Mouse (Mus musculus) heart, adult 2 months (tissue): ENCODE measurements at regions not wholly inside any gene's neighbourhood (a gene's known extent, or its start where the extent isn't known, plus 50 kb on each side); places are given as distances from the start of the nearest gene placed in this dataset.

Experiments used
- CTCF ChIP-seq: fragments of 200-600 bp; IDR thresholded peaks from 2 replicates; pipeline ENCODE4 v1.8.1; 2022; ENCODE audit warnings: antibody characterized with exemption, mild to moderate bottlenecking, moderate library complexity
- EP300 ChIP-seq: fragments of 200-500 bp; IDR thresholded peaks from 2 replicates; pipeline ENCODE4 v1.6.1; 2011; ENCODE audit warnings: low read depth, low read length, control low read depth; ENCODE audit not compliant: insufficient read depth

GRCm38 (mm10) chr4:145434071-145434470 is 76.5 kb upstream of the Zfp990 start:
- TF ChIP-seq CTCF = no peak
- no peak for TF ChIP-seq EP300
